Mouse (Mus musculus) left cerebral cortex, adult 9 months (tissue): ENCODE data around the gene Gmds.

Experiments
- DNase-seq, 2 experiments: peaks; one replicate each; pipeline ENCODE4 v3.0.0; 2022; ENCODE audit warnings: low spot score in 2 of 2

Gene Gmds

GRCm38 (mm10) chr13:32161567-32161966, 177.0 kb downstream of the Gmds start:
- DNase-seq: no peak

- DNase-seq: no peak
These were observed 180.3 kb downstream of the Gmds start for GRCm38 (mm10) chr13:32158240-32158639.

- DNase-seq: no peak
These were observed 192.6 kb downstream of the Gmds start for GRCm38 (mm10) chr13:32145916-32146315.

GRCm38 (mm10) chr13:32145179-32145578, 193.4 kb downstream of the Gmds start:
- no peak for DNase-seq

GRCm38 (mm10) chr13:32143651-32144050, 194.9 kb downstream of the Gmds start:
- no peak for DNase-seq

GRCm38 (mm10) chr13:32134663-32135273, 203.8 kb downstream of the Gmds start:
- no peak for DNase-seq

GRCm38 (mm10) chr13:32129970-32130369, 208.6 kb downstream of the Gmds start:
- no peak for DNase-seq

GRCm38 (mm10) chr13:32118386-32118785, 220.2 kb downstream of the Gmds start:
- no peak for DNase-seq

GRCm38 (mm10) chr13:32115468-32115867, 223.1 kb downstream of the Gmds start:
- no peak for DNase-seq

GRCm38 (mm10) chr13:32113875-32114274, 224.7 kb downstream of the Gmds start:
- DNase-seq: no peak

- no peak for DNase-seq
These were observed 250.1 kb downstream of the Gmds start for GRCm38 (mm10) chr13:32088303-32088977.

- no peak for DNase-seq
These were observed 257.9 kb downstream of the Gmds start for GRCm38 (mm10) chr13:32080520-32081249.

GRCm38 (mm10) chr13:32073630-32074029, 264.9 kb downstream of the Gmds start:
- DNase-seq: no peak

- no peak for DNase-seq
These were observed 283.2 kb downstream of the Gmds start for GRCm38 (mm10) chr13:32055321-32055720.

GRCm38 (mm10) chr13:32053587-32053986, 285.0 kb downstream of the Gmds start:
- DNase-seq: no peak

- DNase-seq: no peak
These were observed 290.3 kb downstream of the Gmds start for GRCm38 (mm10) chr13:32047980-32048959.

GRCm38 (mm10) chr13:32046961-32047360, 291.6 kb downstream of the Gmds start:
- DNase-seq: no peak

- no peak for DNase-seq
These were observed 295.8 kb downstream of the Gmds start for GRCm38 (mm10) chr13:32042748-32043147.

GRCm38 (mm10) chr13:32040822-32041221, 297.7 kb downstream of the Gmds start:
- no peak for DNase-seq

GRCm38 (mm10) chr13:32036902-32037301, 301.6 kb downstream of the Gmds start:
- no peak for DNase-seq

GRCm38 (mm10) chr13:32034799-32035448, 303.6 kb downstream of the Gmds start:
- DNase-seq: no peak
